Mouse (Mus musculus) embryonic facial prominence, embryonic 10.5 days (tissue): ENCODE results near the gene Csrnp3. TPM values are rescaled to one million over a fixed set of nuclear protein-coding genes. Genes with fewer than 3 reads are reported as not detected.

Source experiments
- DNase-seq: peaks from one replicate; pipeline ENCODE4 v3.0.0-alpha.2; 2017; ENCODE audit warnings: low spot score
- H3K27ac ChIP-seq: fragments of 300-500 bp; sonication (generic); replicated peaks from 2 replicates; pipeline ENCODE4 v1.5.1; 2016; ENCODE audit warnings: mild to moderate bottlenecking
- H3K27me3 ChIP-seq: fragments of 300-500 bp; sonication (generic); replicated peaks from 2 replicates; pipeline ENCODE4 v1.6.1; 2016; ENCODE audit warnings: low read depth, mild to moderate bottlenecking; ENCODE audit not compliant: poor library complexity, severe bottlenecking
- H3K36me3 ChIP-seq: fragments of 300-500 bp; sonication (generic); replicated peaks from 2 replicates; pipeline ENCODE4 v1.6.1; 2016; ENCODE audit warnings: mild to moderate bottlenecking, moderate library complexity
- H3K4me1 ChIP-seq: fragments of 300-500 bp; sonication (generic); 2 replicates; pipeline ENCODE4 v1.6.1; 2016
- H3K4me3 ChIP-seq: fragments of 300-500 bp; sonication (generic); 2 replicates; pipeline ENCODE4 v1.5.1; 2016; ENCODE audit warnings: mild to moderate bottlenecking, moderate library complexity
- H3K9me3 ChIP-seq: fragments of 300-500 bp; sonication (generic); 2 replicates; pipeline ENCODE4 v1.6.1; 2016; ENCODE audit warnings: mild to moderate bottlenecking
- WGBS: fragments of 180-500 bp; shearing (Covaris S2); methylation state at CpG from one replicate; pipeline ENCODE4 v1.1.7; 2016; 5-methylcytosine and 5-hydroxymethylcytosine counted together
- polyA plus RNA-seq: library from polyadenylated mRNA; unstranded; fragments of >200 nt; fragmentation: Nextera tagmentation; extraction: Ambion mirVana; gene quantifications from 2 replicates; pipeline ENCODE4 v1.2.1, GENCODE M21; 2016

Gene Csrnp3
- polyA plus RNA-seq, 1 experiment from 2014 or later, result 5.1 TPM

DNA sequence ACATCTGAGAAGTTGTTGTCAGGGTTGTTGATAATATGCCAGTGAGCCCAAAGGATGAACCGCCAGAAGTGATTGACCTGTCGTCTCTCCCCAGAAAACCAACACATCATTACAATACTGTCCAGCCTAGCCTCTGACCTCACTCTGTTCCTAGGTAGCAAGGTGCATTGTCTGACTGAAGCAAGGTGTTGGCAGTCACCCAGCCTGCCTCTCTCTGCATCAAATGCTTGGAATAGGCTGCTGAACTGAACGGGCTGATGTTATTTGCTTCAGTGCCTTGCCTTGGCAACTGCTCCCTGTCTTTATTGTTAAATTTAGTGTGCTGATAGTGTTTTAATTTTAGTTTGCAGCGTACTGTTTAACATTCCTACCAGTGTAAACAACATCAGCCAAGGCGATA, 51.0 kb downstream of the Csrnp3 start:
- Histone ChIP-seq H3K27me3 (no peaks in the 10 kb centered on the region), H3K9me3 (no peaks in the 10 kb centered on the region), H3K4me1 (no peaks in the 10 kb centered on the region; the same call in 1 of the 2 replicates), H3K4me3 (no peak overlapping the region), H3K27ac (no peak overlapping the region), H3K36me3 (no peaks in the 10 kb centered on the region)
- WGBS, result 46% methylated on average over 5 of the region's 5 CpGs
- no peak for DNase-seq

GRCm38 (mm10) chr2:65897084-65897483, 51.5 kb downstream of the Csrnp3 start:
- H3K27me3 ChIP-seq, result no peaks in the 10 kb centered on the region
- DNase-seq, result no peak
- H3K4me3 ChIP-seq, result no peak overlapping the region
- 38% methylated on average over 4 of the region's 4 CpGs for WGBS
- H3K27ac ChIP-seq, result no peak overlapping the region
- no peaks in the 10 kb centered on the region for H3K36me3 ChIP-seq
- no peaks in the 10 kb centered on the region; the same call in 1 of the 2 replicates for H3K4me1 ChIP-seq
- H3K9me3 ChIP-seq, result no peaks in the 10 kb centered on the region

DNA sequence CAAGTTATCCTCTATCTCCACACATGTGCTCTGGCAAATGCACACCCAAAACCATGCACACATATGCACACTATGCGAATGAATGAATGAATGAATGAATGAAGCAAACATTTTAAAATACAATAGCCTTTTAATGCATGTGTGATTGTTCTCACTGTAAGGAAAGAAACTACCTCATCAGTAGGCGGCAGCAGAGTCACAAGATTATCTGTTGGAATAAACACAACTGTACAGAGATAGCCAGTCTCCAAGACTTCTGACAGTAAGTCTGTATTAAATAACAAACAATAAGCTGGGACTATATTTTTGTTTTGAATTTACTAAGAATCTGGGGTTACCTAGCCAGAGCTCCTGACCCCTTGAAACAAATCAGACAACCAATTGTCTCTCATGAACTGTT, 53.9 kb downstream of the Csrnp3 start:
- Histone ChIP-seq H3K9me3 (no peaks in the 10 kb centered on the region), H3K27me3 (no peaks in the 10 kb centered on the region)

DNA sequence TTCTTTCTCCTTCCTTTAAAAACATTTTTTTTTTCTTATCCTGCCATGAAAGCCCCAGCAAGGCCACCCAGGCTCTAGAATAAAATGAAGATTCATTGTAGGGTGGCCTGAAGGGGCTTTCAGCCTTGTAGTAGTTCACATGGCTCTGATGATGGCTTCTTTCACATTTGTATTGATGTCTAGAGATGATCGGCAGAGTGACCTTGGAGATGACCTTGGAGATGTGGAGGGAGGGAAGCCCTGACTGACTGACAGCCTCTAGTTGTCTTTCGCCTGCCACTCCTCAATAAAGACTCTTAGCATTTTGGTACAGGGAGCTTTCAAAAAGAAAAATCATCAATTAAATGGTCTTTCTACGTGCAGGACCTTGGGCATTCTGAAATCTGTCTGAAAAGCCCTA, 63.0 kb downstream of the Csrnp3 start:
- peaks cover 11% of the 10 kb centered on the region for H3K4me1 ChIP-seq
- H3K27ac ChIP-seq, result no peak overlapping the region
- H3K36me3 ChIP-seq, result no peaks in the 10 kb centered on the region
- no peaks in the 10 kb centered on the region for H3K27me3 ChIP-seq
- H3K9me3 ChIP-seq, result no peaks in the 10 kb centered on the region
- 57% methylated on average over 3 of the region's 3 CpGs for WGBS
- no peak for DNase-seq
- H3K4me3 ChIP-seq, result no peak overlapping the region

More for the DNA sequence above, 53.9 kb downstream of the Csrnp3 start:
- WGBS, result 86% methylated on average over 2 of the region's 2 CpGs
- no peaks in the 10 kb centered on the region; the same call in 1 of the 2 replicates for H3K4me1 ChIP-seq
- no peak for DNase-seq
- no peaks in the 10 kb centered on the region for H3K36me3 ChIP-seq
- H3K27ac ChIP-seq, result no peak overlapping the region
- no peak overlapping the region for H3K4me3 ChIP-seq

DNA sequence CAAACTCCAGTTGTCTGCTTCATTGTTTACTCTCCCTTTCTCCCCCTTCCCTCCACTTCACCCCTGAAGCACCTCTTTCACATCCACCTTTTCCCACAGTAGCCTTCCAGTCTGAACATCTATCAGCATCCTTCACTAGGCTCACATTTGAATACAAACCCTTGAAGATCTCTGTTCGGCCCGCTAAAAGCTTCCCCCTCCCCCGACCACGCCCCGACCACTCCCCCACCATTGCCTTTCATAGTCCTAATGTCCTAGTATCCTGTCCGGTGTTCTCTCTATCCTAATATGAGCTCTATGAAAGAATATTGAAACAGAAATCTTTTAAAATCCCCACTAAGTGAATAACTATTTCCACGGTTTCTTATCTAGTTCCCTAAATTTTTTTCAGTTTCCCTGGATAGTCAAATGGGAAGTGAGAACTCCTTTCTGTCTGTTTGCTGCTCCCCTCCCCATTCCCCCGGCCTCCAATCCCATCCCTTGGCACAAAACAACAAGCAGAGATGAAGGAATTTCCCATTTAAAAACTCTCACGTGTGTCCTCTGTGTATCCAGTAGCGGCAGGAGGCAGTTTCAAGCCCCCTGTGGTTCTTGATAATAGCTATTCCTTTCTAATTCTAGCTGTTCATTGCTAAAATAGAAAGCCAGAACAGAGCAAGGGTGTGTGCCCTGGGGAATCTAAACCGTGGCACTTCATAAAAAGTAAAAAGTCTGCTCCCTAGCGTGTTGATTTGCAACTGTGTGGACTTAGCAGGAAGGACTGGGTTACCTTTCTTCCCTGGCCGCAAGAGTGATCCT, 64.4 kb downstream of the Csrnp3 start:
- peaks cover 11% of the 10 kb centered on the region for H3K4me1 ChIP-seq
- no peaks in the 10 kb centered on the region for H3K27me3 ChIP-seq
- WGBS, result 21% methylated on average over 13 of the region's 13 CpGs
- no peaks in the 10 kb centered on the region for H3K9me3 ChIP-seq
- no peak overlapping the region for H3K27ac ChIP-seq
- no peaks in the 10 kb centered on the region for H3K36me3 ChIP-seq
- 0 out of 2 replicates have a peak overlapping the region, but pooled peaks have one; percentile 11 for H3K4me3 ChIP-seq
- DNase-seq, result no peak

DNA sequence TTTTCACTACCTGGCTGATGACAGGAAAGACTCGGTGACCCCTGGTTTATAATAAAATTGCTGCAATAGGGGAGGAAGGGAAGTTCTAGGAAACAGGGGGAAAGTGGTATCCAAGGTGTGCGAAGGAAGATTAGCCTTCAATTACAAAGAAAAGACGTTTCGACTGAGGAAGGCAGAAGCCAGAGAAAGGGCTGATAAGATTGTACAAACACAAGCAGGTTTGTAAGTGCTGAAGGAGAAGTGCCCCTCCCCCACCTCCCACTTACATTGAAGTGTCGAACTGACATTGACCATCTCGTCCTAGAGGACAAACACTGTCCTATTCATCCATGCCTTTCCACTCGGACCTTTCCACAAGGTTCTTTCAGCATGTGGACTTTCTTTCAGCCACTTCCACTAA, 70.4 kb downstream of the Csrnp3 start:
- no peak for DNase-seq
- H3K36me3 ChIP-seq, result no peaks in the 10 kb centered on the region
- no peak overlapping the region for H3K4me3 ChIP-seq
- H3K4me1 ChIP-seq, result peaks cover 5% of the 10 kb centered on the region
- 65% methylated on average over 7 of the region's 7 CpGs for WGBS
- H3K27ac ChIP-seq, result no peak overlapping the region
- no peaks in the 10 kb centered on the region for H3K27me3 ChIP-seq
- no peaks in the 10 kb centered on the region for H3K9me3 ChIP-seq

- no peaks in the 10 kb centered on the region for H3K9me3 ChIP-seq
- H3K4me3 ChIP-seq, result no peak overlapping the region
- 50% methylated on average over 9 of the region's 9 CpGs for WGBS
- H3K27ac ChIP-seq, result no peak overlapping the region
- no peak for DNase-seq
- H3K27me3 ChIP-seq, result no peaks in the 10 kb centered on the region
- peaks cover 10% of the 10 kb centered on the region for H3K4me1 ChIP-seq
- no peaks in the 10 kb centered on the region for H3K36me3 ChIP-seq
These were observed 75.3 kb downstream of the Csrnp3 start for GRCm38 (mm10) chr2:65920651-65921412.

GRCm38 (mm10) chr2:65925363-65925941, 79.9 kb downstream of the Csrnp3 start:
- 85% methylated on average over 15 of the region's 15 CpGs for WGBS
- H3K27me3 ChIP-seq, result no peaks in the 10 kb centered on the region
- no peak overlapping the region for H3K27ac ChIP-seq
- DNase-seq, result no peak
- H3K4me3 ChIP-seq, result no peak overlapping the region
- no peaks in the 10 kb centered on the region for H3K9me3 ChIP-seq
- no peaks in the 10 kb centered on the region for H3K36me3 ChIP-seq
- peaks cover 10% of the 10 kb centered on the region for H3K4me1 ChIP-seq

GRCm38 (mm10) chr2:65926935-65927708, 81.6 kb downstream of the Csrnp3 start:
- DNase-seq, result no peak
- no peak overlapping the region for H3K27ac ChIP-seq
- H3K4me1 ChIP-seq, result 0 out of 2 replicates have a peak, but pooled peaks cover 7% of the 10 kb centered on the region
- H3K36me3 ChIP-seq, result no peaks in the 10 kb centered on the region
- no peaks in the 10 kb centered on the region for H3K9me3 ChIP-seq
- no peaks in the 10 kb centered on the region for H3K27me3 ChIP-seq
- 73% methylated on average over 8 of the region's 8 CpGs for WGBS
- no peak overlapping the region for H3K4me3 ChIP-seq

DNA sequence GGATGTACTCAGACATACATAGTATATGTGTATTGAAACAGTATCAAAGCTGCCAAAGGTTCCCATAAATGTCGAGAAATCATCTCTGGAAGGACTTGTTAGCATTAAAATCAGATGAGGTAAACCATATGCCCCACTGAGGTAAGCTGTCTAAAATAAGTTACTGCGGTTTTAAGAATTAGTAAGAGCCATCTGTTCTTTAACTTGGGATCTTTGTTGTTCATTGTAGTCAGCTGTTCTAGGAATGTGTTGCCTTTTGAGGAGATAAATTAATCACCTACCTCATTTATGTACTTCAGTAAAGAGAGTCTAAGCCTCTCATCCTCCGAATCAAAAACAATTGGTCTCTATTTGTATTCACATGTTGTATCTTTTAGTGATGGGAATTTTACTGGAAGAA, 83.7 kb downstream of the Csrnp3 start:
- 76% methylated on average over 3 of the region's 3 CpGs for WGBS
- no peak for DNase-seq
- peaks cover 14% of the 10 kb centered on the region; the same call in 1 of the 2 replicates for H3K4me1 ChIP-seq
- H3K9me3 ChIP-seq, result no peaks in the 10 kb centered on the region
- H3K27ac ChIP-seq, result no peak overlapping the region
- no peaks in the 10 kb centered on the region for H3K27me3 ChIP-seq
- no peak overlapping the region for H3K4me3 ChIP-seq
- no peaks in the 10 kb centered on the region for H3K36me3 ChIP-seq

DNA sequence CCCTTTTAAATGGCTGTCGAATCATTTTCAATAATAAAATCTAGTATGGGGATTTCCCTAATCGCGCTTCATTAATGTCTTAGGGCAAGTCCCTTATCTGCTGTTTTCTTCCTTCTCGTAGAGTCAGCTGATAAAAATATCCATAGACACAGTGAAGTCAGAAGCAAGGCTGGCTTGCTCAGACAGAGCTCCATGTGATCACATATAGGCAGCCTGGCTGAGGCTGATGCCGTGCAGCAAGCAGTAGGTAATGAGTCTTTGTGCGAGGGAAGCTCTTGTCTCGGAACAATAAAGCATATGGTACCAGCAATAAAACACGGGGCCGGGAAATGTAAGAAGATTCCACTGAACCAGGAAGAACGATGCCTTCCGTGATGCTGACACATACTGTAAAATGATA, 84.4 kb downstream of the Csrnp3 start:
- H3K4me3 ChIP-seq, result no peak overlapping the region

GRCm38 (mm10) chr2:65931313-65931712, 85.7 kb downstream of the Csrnp3 start:
- 64% methylated on average over 7 of the region's 7 CpGs for WGBS
- DNase-seq, result no peak
- Histone ChIP-seq H3K4me3 (peak overlapping the region; percentile 61), H3K9me3 (no peaks in the 10 kb centered on the region), H3K36me3 (no peaks in the 10 kb centered on the region), H3K4me1 (peaks cover 14% of the 10 kb centered on the region; the same call in 1 of the 2 replicates), H3K27me3 (no peaks in the 10 kb centered on the region), H3K27ac (peak overlapping the region; percentile 84)

More for the DNA sequence above, 84.4 kb downstream of the Csrnp3 start:
- H3K36me3 ChIP-seq, result no peaks in the 10 kb centered on the region
- WGBS, result 73% methylated on average over 11 of the region's 11 CpGs
- DNase-seq, result peak; percentile 13
- H3K4me1 ChIP-seq, result peaks cover 14% of the 10 kb centered on the region; the same call in 1 of the 2 replicates
- H3K9me3 ChIP-seq, result no peaks in the 10 kb centered on the region
- H3K27ac ChIP-seq, result 0 out of 2 replicates have a peak overlapping the region, but pooled peaks have one; percentile 30
- H3K27me3 ChIP-seq, result no peaks in the 10 kb centered on the region
